Mouse (Mus musculus): ENCODE measurements around the gene Rhob. TPM values are rescaled to one million over a fixed set of nuclear protein-coding genes. Genes with fewer than 3 reads are reported as not detected.

Rhob gene
- polyA plus RNA-seq, 1 experiment from 2014 or later = 39.3 TPM

GRCm38 (mm10) chr12:8499001-8499870 is 573 bp downstream of the Rhob start:
- ATAC-seq (replicated peaks; ENCODE audit: extremely low read depth, insufficient read depth, low FRiP score) = peak; percentile 14
- WGBS = under 1% methylated on average over 99 of the region's 99 CpGs

GRCm38 (mm10) chr12:8498591-8499000 is 1.2 kb downstream of the Rhob start:
- H3K9ac ChIP-seq (ENCODE audit: low read length) = peak overlapping the region; percentile 100
- peak overlapping the region; percentile 85 for H3K4me2 ChIP-seq (ENCODE audit: low read depth, low read length)
- peaks cover 38% of the 10 kb centered on the region for H3K4me1 ChIP-seq (ENCODE audit: control insufficient read depth, insufficient read depth, low read length)
- no peak for ATAC-seq (replicated peaks; ENCODE audit: extremely low read depth, insufficient read depth, low FRiP score)
- H3K36me3 ChIP-seq (ENCODE audit: control insufficient read depth, insufficient read depth) = no peaks in the 10 kb centered on the region
- H3K27me3 ChIP-seq (ENCODE audit: control insufficient read depth, insufficient read depth, low read length) = no peaks in the 10 kb centered on the region
- 1% methylated on average over 11 of the region's 13 CpGs for WGBS
- H3K4me3 ChIP-seq (ENCODE audit: low read length) = peak overlapping the region; percentile 90
- H3K9me3 ChIP-seq (replicated peaks; ENCODE audit: control insufficient read depth, low read length) = no peaks in the 10 kb centered on the region
- peak overlapping the region; percentile 100 for H3K27ac ChIP-seq (ENCODE audit: low read length)

More at GRCm38 (mm10) chr12:8499001-8499870, 573 bp downstream of the Rhob start:
- H3K4me3 ChIP-seq (ENCODE audit: low read length) = peak overlapping the region; percentile 90
- peak overlapping the region; percentile 100 for H3K27ac ChIP-seq (ENCODE audit: low read length)
- peak overlapping the region; percentile 100 for H3K9ac ChIP-seq (ENCODE audit: low read length)
- no peaks in the 10 kb centered on the region for H3K9me3 ChIP-seq (replicated peaks; ENCODE audit: control insufficient read depth, low read length)
- no peaks in the 10 kb centered on the region for H3K36me3 ChIP-seq (ENCODE audit: control insufficient read depth, insufficient read depth)
- no peaks in the 10 kb centered on the region for H3K27me3 ChIP-seq (ENCODE audit: control insufficient read depth, insufficient read depth, low read length)
- peaks cover 38% of the 10 kb centered on the region for H3K4me1 ChIP-seq (ENCODE audit: control insufficient read depth, insufficient read depth, low read length)
- H3K4me2 ChIP-seq (ENCODE audit: low read depth, low read length) = peak overlapping the region; percentile 85

- 8% methylated on average over 8 of the region's 8 CpGs for WGBS
Observed at GRCm38 (mm10) chr12:8498148-8498571, 1.6 kb downstream of the Rhob start.

GRCm38 (mm10) chr12:8497314-8497706 is 2.5 kb downstream of the Rhob start:
- H3K9me3 ChIP-seq (replicated peaks; ENCODE audit: control insufficient read depth, low read length) = no peaks in the 10 kb centered on the region
- no peak for ATAC-seq (replicated peaks; ENCODE audit: extremely low read depth, insufficient read depth, low FRiP score)
- 18% methylated on average over 2 of the region's 2 CpGs for WGBS
- peaks cover 38% of the 10 kb centered on the region for H3K4me1 ChIP-seq (ENCODE audit: control insufficient read depth, insufficient read depth, low read length)
- peak overlapping the region; percentile 21; the same call in 1 of the 2 replicates for H3K27ac ChIP-seq (ENCODE audit: low read length)
- no peaks in the 10 kb centered on the region for H3K36me3 ChIP-seq (ENCODE audit: control insufficient read depth, insufficient read depth)
- H3K4me2 ChIP-seq (ENCODE audit: low read depth, low read length) = peak overlapping the region; percentile 85
- peak overlapping the region; percentile 64 for H3K9ac ChIP-seq (ENCODE audit: low read length)
- no peaks in the 10 kb centered on the region for H3K27me3 ChIP-seq (ENCODE audit: control insufficient read depth, insufficient read depth, low read length)
- peak overlapping the region; percentile 90 for H3K4me3 ChIP-seq (ENCODE audit: low read length)

More at GRCm38 (mm10) chr12:8498148-8498571, 1.6 kb downstream of the Rhob start:
- H3K9me3 ChIP-seq (replicated peaks; ENCODE audit: control insufficient read depth, low read length) = no peaks in the 10 kb centered on the region
- no peak for ATAC-seq (replicated peaks; ENCODE audit: extremely low read depth, insufficient read depth, low FRiP score)
- H3K4me1 ChIP-seq (ENCODE audit: control insufficient read depth, insufficient read depth, low read length) = peaks cover 38% of the 10 kb centered on the region
- peak overlapping the region; percentile 90 for H3K4me3 ChIP-seq (ENCODE audit: low read length)
- no peaks in the 10 kb centered on the region for H3K36me3 ChIP-seq (ENCODE audit: control insufficient read depth, insufficient read depth)
- peak overlapping the region; percentile 100 for H3K9ac ChIP-seq (ENCODE audit: low read length)
- H3K27ac ChIP-seq (ENCODE audit: low read length) = peak overlapping the region; percentile 100
- H3K4me2 ChIP-seq (ENCODE audit: low read depth, low read length) = peak overlapping the region; percentile 85
- no peaks in the 10 kb centered on the region for H3K27me3 ChIP-seq (ENCODE audit: control insufficient read depth, insufficient read depth, low read length)

GRCm38 (mm10) chr12:8496679-8497313 is 3.0 kb downstream of the Rhob start:
- WGBS = 38% methylated on average over 2 of the region's 2 CpGs
- H3K27me3 ChIP-seq (ENCODE audit: control insufficient read depth, insufficient read depth, low read length) = no peaks in the 10 kb centered on the region
- H3K4me3 ChIP-seq (ENCODE audit: low read length) = peak overlapping the region; percentile 90
- no peaks in the 10 kb centered on the region for H3K9me3 ChIP-seq (replicated peaks; ENCODE audit: control insufficient read depth, low read length)
- H3K4me2 ChIP-seq (ENCODE audit: low read depth, low read length) = peak overlapping the region; percentile 85
- peak overlapping the region; percentile 64 for H3K9ac ChIP-seq (ENCODE audit: low read length)
- ATAC-seq (replicated peaks; ENCODE audit: extremely low read depth, insufficient read depth, low FRiP score) = no peak
- peaks cover 35% of the 10 kb centered on the region for H3K4me1 ChIP-seq (ENCODE audit: control insufficient read depth, insufficient read depth, low read length)
- H3K36me3 ChIP-seq (ENCODE audit: control insufficient read depth, insufficient read depth) = no peaks in the 10 kb centered on the region
- peak overlapping the region; percentile 70 for H3K27ac ChIP-seq (ENCODE audit: low read length)

- peak overlapping the region; percentile 85 for H3K4me2 ChIP-seq (ENCODE audit: low read depth, low read length)
- peaks cover 28% of the 10 kb centered on the region for H3K4me1 ChIP-seq (ENCODE audit: control insufficient read depth, insufficient read depth, low read length)
- ATAC-seq (replicated peaks; ENCODE audit: extremely low read depth, insufficient read depth, low FRiP score) = no peak
- H3K9me3 ChIP-seq (replicated peaks; ENCODE audit: control insufficient read depth, low read length) = no peaks in the 10 kb centered on the region
- H3K36me3 ChIP-seq (ENCODE audit: control insufficient read depth, insufficient read depth) = no peaks in the 10 kb centered on the region
- H3K9ac ChIP-seq (ENCODE audit: low read length) = peak overlapping the region; percentile 64
- WGBS = 20% methylated on average over 15 of the region's 15 CpGs
- no peaks in the 10 kb centered on the region for H3K27me3 ChIP-seq (ENCODE audit: control insufficient read depth, insufficient read depth, low read length)
- H3K27ac ChIP-seq (ENCODE audit: low read length) = peak overlapping the region; percentile 70
- H3K4me3 ChIP-seq (ENCODE audit: low read length) = peak overlapping the region; percentile 90
Observed at GRCm38 (mm10) chr12:8495881-8496678, 3.7 kb downstream of the Rhob start.

GRCm38 (mm10) chr12:8494675-8495074 is 5.1 kb downstream of the Rhob start:
- Histone ChIP-seq H3K4me3 (ENCODE audit: low read length) (no peak overlapping the region), H3K9me3 (replicated peaks; ENCODE audit: control insufficient read depth, low read length) (no peaks in the 10 kb centered on the region), H3K4me2 (ENCODE audit: low read depth, low read length) (no peak overlapping the region), H3K27ac (ENCODE audit: low read length) (no peak overlapping the region), H3K36me3 (ENCODE audit: control insufficient read depth, insufficient read depth) (no peaks in the 10 kb centered on the region), H3K4me1 (ENCODE audit: control insufficient read depth, insufficient read depth, low read length) (peaks cover 21% of the 10 kb centered on the region), H3K27me3 (ENCODE audit: control insufficient read depth, insufficient read depth, low read length) (no peaks in the 10 kb centered on the region), H3K9ac (ENCODE audit: low read length) (no peak overlapping the region)
- ATAC-seq (replicated peaks; ENCODE audit: extremely low read depth, insufficient read depth, low FRiP score) = no peak
- WGBS = 57% methylated on average over 3 of the region's 3 CpGs

- H3K36me3 ChIP-seq (ENCODE audit: control insufficient read depth, insufficient read depth) = no peaks in the 10 kb centered on the region
- H3K27me3 ChIP-seq (ENCODE audit: control insufficient read depth, insufficient read depth, low read length) = no peaks in the 10 kb centered on the region
- 56% methylated on average over 3 of the region's 3 CpGs for WGBS
- H3K4me1 ChIP-seq (ENCODE audit: control insufficient read depth, insufficient read depth, low read length) = peaks cover 21% of the 10 kb centered on the region
- no peak for ATAC-seq (replicated peaks; ENCODE audit: extremely low read depth, insufficient read depth, low FRiP score)
- H3K4me2 ChIP-seq (ENCODE audit: low read depth, low read length) = no peak overlapping the region
- H3K27ac ChIP-seq (ENCODE audit: low read length) = no peak overlapping the region
- H3K9ac ChIP-seq (ENCODE audit: low read length) = no peak overlapping the region
- H3K4me3 ChIP-seq (ENCODE audit: low read length) = no peak overlapping the region
- H3K9me3 ChIP-seq (replicated peaks; ENCODE audit: control insufficient read depth, low read length) = no peaks in the 10 kb centered on the region
Observed at GRCm38 (mm10) chr12:8493386-8493785, 6.4 kb downstream of the Rhob start.

Measured in heart, embryonic 16.5 days (tissue).